Mouse (Mus musculus) cerebellum, adult 11 months (tissue): ENCODE measurements around the gene Car8.

Source experiments
- DNase-seq: peaks from one replicate; pipeline ENCODE4 v3.0.0; 2022

The Car8 gene

DNA sequence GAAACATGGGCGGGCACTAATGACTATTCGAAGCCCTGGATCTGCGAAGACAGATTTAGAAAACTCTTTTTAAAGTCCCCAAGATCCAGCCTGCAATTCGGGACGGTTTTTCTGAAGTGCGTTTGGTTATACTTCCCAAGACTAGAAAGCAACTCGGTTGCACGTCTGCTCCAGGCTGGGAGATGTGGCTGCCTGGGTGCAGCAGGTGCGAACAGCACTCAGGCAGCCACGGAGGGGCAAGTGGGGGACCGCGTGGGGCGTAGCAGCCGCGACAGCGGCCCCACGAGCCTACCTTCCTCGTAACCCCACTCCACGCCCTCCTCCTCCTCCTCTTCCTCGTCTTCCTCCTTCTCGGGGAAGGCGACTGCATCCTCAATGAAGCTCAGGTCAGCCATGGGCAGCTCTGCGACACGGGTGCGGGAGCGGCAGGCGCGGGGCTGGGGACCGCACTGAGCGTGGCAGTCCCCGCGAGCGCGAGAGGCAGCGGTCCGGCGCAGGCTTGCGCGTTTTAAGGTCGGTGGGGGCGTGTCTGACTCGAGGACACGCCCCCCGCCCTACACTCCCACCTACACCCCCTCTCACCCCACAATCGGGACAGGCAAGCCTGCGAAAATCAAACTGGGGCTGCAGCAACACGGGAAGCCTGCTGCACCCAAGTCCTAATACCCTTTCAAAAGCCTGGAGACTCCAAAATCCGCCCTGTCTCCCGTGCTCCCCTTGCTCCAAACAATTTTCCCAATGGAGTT, at the start of gene Car8:
Car8 (minus strand) TSS at position 482 of the 746 bp plus-strand sequence.
- DNase-seq: no peak

DNA sequence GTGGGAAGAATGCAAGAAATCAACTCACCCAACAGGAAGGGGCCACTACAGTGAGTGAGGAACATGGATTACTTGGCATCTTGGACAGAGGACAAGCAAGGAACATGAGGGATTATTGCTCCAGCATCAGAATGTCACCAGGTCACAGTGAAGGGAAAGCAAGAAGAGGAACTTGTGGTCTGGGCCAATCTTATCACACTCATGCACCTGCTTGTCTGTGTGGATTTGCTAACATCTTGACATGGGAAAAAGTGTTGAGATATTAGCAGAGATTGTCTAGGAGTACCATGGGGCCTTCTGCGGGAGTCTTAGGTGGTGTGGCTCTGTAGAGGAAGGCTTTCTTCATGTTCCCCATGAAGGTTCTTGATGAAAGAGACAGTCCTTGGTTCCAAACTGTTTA, 46.1 kb upstream of the Car8 start:
- DNase-seq: no peak

DNA sequence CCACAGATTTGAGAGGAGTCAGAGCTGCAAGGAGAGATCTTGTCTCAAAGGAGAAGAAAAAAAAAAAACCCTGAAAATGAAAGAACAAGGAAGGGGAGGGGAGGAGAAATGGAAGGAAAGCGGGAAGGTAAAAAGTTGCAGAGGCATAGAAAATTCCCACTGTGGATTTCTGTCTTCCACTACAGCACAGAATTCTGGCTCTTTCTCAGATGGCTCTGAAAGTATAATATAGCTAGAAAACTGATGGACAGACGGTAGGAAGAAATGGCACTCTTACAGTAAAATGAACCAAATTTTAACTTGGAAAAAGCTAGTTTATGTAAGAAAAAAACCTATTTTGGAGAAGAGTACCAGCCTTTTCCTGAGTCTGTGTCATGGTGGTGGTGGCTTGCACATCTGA, 39.3 kb upstream of the Car8 start:
- DNase-seq: no peak

DNA sequence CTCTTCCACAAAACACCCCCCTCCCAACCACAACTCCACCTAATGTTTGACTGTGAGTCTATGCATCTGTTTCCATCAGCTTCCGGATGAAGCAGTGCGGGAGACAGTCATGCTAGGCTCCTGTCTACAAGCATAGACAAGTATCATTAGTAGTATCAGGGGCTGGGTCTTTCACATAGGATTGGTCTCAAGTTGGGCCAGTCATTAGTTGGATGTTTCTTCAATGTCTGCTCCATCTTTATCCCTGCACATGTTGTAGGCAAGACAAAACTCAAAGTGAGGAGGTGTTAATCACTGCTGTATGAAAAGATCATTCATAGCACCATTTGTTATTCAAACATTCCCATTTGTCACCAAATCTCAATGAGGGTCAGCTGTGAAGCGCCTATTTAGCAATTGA, 11.0 kb upstream of the Car8 start:
- no peak for DNase-seq

DNA sequence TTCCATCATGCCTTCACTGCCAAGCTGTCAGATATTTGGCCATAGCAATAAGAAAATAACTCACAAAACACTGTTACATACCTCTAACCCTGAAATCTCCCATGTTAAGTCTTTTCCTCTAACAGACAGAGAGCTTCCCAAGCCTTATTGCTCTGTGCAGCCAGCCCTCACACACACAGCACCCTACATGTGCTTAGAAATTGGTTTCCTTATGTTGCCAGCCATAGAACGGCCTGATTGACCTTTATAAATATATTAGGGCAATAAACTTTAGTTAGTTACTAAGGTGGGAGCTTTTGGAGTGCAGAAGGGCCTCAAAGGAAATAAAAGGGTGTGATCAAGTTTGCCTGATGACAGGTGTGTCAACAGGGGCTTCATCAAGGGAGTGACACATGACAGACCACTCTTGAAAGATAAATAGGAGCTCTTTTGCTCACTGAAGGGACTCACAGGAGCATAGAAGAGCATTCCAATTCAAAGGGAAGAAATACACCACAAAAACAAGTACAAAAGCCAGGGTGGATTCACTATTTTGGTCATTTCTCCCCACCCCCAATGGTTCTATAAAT, 6.7 kb upstream of the Car8 start:
- DNase-seq: no peak

DNA sequence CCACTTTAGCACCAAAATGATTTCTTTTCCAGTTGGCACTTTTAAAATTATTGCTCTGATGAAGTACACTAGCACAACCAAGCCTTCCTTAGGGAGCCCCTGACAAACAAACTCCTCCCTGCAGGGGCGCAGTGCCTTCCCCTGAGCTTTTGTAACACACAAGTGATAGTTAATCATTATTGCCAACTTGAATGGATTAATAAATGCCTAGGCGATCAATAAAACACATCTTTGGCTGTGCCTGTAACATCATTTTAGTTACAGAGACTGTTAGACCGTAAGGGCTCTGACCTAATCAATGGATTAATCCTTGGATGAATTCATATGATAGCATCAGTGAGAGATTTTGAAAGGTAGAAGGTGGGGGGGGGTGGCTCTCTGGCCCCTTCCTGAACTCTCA, 6.2 kb upstream of the Car8 start:
- DNase-seq: no peak

DNA sequence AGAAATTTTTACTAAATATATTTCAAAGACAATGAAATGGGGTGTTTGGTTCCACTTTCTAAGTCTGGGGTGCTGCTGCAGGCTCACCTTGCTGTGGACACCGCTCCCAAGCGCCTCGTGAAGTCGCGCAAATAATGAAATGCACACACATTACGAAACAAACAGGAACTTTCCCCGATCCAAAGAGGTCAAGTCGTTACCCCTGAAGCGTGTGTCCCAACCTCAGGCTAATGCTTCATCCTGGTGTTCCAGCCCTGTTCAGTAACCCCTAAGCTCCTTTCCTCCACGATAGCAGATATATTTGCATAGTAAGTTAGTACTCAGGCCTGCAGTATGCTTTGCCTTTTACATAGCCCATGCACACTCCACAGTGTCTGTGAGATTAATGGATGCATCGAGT, 858 bp upstream of the Car8 start:
- DNase-seq: no peak

DNA sequence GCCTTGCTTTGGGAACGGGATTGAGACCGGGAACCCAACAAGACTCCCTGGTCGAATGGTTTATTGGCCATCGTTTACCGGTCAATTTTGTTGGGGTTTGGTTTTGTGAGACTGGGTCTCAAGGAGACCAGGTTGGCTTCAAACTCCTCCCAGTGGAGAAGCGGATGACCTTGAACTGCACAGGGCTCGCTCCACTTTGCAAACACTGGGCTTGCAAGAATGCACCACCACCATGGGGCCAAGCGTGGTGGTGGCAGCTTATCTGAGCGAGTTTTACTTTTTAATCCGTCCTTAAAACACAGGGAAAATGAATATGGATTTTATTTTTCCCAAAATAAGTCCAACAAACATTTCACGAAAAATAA, 447 bp upstream of the Car8 start:
- no peak for DNase-seq

DNA sequence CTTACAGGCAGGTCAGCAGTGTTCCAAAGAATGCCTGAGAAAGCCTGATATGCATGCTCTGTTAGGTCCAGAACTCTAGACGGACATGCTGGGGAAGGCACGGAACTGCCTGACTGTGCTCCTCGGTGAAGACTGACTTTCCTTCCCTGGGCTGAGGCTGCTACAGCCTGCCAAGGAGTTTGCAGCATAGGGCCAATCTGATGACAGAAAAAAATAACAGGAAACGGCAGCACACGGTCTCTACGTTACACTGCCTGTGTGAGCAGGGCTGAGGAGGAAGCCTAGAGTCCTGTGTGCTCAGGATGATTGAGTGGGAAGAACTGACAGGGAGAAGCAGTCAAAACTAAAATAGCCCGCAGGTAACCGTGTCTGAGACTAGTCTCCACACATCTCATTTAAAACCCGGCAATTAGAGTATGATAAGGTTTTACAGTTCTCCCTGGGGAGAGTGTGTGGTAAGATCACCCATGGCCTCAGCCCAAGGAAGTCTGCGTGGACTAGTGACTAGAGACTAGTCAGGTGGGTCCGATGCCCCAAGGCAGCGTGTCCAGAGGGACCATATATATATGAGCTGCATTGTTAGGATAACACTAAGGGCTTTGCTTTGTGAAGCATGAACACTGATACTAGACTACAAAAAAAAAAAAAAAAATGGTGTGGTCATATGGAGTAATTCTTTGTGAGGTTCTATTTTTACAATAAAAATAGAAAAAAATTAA, 6.3 kb downstream of the Car8 start:
- DNase-seq: no peak

DNA sequence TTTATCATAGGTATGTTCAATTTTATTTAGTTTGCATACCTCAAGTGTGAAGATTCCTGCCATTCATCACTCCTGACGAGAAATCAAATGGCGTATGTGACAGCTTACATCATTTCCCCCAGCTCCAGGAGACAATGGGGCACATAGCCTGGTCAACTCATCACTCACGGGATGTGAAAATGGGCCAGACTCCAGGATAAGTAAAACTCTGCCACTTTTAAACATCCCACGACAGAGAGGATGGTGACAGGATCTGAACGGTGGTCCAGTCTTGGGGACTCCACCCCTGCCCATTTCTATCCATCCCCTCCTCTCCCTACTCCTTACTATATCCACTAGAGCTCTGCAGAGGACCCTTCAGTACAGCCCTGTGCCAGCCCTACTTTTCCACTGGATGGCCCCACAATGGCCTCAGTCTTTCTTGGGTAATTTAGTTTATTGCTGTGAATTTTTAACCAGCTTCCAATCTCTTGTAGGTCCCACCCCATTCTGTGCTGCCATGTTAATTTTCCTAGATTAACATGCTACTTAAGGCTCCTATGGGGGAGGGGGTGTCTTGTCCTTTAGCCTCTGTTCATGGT, 7.5 kb downstream of the Car8 start:
- DNase-seq: no peak

DNA sequence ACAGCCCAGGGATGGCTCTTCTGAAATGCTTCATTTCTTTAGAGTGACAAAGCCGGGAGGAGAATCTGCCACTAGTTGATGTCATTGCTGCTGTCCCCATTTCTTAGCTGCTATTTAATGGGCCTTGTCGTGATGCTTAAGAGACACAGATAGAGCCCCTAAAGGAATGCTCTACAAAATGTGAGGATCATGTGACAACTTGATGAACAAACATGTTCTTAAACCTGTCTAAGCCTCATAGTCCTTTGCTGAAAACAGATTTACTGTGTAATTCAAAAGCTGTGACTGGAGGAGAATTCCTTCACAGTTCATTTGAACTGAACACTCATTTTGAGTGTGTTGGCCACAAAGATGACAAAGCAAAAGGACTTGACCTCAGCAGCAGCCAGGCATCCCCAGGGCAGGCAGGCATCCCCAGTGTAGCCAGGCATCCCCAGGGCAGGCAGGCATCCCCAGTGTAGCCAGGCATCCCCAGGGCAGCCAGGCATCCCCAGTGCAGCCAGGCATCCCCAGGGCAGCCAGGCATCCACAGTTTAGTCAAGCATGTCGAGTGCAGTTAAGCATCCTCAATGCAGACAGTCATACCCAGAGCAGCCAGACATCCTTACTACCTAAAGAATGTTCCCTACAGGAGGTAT, 9.1 kb downstream of the Car8 start:
- no peak for DNase-seq

DNA sequence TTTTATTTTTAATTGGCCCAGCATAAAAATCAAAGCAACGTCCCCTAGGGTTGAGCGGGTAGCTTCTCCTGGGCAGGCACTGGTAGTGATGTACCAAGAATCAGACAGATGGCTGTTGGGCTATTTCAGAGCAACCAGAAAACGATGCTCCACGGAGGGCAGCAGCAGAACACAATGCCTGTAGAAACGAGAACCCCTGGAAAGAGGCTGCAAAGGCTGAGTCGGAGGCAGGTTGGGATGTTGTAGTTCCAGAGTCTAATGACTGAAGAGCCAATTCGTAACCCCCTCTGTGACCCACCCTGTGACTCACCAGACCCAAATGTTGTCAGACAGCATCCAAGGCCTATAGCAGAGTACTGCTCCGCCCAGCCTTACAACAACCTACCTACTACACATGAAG, 19.9 kb downstream of the Car8 start:
- no peak for DNase-seq

DNA sequence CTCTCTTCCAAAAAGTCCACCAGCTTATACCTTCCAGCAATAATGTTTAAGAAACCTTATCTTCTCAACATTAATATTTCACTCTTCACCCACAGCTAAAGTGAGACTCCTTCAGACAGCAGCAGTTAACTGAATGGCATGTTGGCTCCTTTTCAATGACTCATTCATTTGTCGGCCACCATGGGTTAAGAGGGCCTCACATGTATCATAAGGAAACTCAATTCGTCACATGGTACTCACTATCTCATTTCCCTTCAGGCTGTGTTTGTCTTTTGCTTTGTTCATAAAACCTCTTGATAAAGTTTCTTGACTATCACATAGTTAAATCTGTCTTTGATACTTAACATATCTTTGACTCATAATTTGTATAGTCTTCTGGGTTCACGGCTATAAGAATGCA, 20.8 kb downstream of the Car8 start:
- DNase-seq: no peak

DNA sequence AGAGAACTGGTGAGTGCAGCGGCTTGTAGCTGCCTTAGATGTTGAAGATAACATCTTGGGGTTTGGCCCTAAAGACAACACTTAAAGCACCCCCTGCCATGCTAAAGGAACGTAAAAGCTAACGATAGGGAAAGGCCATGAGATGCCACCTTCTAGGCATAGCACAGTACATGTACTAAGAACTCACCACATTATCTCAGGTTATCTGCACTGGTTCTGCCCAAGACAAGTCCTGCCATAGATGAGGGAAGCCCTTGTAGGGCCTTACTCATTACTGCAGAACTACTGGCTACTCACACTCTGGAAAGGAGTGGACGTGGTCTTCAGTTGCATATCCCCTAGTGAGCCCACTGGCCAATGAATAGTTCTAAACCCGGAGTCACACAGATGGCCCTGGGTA, 21.6 kb downstream of the Car8 start:
- DNase-seq: no peak

DNA sequence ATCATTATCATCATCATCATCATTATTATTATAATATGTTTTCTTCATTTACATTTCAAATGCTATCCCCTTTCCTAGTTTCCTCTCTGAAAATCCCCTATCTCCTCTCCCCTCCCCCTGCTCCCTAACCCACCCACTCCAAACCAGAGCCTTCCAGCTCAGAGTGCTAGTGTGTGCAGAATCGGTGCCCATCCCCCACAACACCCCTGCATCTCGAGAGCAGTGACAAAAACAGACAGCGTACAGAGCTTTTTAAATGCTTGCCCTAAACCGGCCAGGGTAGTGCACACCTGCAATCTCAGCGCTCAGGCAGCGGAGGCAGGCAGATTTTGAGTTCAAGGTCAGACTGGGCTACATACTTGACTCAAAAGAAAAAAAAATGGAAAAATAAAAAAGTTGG, 22.3 kb downstream of the Car8 start:
- no peak for DNase-seq

DNA sequence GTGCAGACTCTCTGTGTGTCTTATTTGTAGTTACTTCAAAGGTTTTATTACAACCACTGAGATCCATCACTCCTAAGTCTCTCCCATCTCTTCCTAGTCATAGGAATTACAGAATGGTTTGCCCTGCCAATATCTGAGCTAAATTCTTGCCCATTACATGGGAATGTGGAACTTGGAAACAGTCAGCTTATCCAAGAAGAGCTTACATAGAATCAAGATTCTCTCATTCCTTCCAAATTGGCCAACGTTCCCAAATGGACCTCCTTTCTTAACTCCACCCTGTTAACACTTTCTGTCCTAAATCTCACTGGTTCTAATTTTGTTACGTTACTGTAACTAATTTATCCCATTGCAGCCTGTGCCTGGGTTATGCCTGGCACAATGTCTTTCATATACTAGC, 25.2 kb downstream of the Car8 start:
- no peak for DNase-seq

DNA sequence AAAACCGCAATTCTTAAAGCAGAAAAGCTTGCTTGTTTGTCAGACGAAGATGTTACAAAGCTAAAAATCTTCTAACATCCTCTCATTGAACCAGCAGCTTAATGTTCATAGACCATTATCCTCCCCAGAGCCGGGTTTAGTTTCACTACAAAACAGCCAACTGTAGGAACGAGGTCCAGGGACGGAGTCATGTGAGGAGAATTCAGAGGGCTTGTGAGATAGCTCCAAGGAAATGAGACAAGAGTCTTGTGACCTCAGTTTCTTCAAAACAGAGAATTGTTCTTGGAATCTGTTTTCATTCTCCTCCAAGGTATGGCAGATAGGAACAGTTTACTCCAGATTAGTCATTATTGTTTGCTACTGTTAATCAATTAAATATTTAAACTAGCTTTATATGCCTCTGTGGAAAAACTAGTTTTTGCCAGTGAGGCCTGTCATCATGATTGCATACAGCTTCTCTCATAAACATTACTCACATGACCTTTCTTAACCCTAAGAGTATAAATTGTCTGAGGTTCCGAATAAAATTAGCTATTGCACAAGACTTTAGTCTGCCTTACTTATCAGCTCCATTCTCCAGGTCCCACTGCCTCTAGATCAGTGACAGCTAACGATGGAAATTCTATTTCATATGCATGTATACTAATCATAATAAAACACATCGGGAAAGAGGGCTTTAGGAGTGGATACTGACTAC, 25.8 kb downstream of the Car8 start:
- no peak for DNase-seq

DNA sequence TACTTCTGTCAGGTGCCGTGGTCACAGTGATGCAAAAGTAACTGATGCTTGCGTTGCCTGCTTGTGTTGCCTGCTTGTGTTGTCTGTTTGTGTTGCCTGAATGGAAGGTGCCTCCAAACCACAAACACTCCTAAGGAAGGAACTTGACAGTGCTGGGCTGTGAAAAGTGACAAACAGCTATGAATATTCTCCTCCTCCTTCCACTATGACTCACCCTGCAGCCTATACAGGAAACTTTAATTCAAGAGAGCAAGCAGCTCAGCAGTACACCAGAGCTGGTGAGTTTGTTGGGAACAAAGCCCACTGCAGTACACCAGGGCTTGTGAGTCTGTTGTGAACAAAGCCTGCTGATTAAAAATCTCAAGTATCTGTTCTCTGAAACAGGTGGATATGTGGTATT, 28.4 kb downstream of the Car8 start:
- DNase-seq: no peak

DNA sequence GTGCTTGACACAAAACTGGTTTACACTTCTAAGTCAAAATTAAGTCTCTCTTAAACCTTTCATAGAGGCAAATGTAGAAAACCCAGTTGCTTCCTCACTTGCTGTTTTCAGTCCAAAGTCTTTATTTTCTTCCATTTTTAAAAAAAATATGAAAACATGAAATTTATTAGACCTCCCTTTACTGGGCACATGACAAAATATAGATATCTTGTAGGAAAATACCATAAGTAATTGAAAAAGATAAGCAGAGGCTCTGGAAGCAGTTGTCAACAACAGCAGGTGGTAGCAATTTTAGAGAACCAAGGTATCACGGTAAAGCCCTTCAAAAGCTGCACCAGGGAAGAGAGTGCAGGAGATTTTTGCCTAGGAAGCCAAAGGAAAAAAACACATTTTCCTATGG, 30.9 kb downstream of the Car8 start:
- DNase-seq: no peak

DNA sequence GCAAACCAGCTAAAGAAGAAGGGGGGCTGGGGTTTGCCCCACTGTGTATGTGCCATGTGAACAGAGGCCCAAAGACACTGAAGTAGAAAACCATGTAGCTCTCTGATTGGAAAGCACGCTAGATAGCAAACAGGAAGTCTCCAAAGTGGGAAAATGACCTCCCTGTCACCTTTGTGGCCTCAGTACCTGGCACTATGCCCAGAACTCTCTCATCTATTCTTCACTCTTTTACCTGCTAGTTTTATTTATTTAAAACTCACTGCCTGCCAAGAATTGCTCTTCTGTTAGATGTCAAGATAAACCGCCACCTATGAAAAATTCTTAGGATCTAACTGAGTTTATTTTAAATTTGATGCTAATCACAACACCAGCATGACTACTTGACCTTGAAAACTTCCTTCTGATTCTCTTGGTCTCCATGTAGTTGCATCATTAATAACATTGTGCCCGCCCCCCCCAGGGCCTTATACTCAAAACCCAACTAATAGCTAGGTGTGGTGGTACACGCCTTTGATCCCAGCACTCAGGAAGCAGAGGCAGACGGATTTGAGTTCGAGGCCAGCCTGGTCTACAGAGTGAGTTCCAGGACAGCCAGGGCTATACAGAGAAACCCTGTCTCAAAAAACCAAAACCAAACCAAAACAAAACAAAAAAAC, 31.8 kb downstream of the Car8 start:
- DNase-seq: no peak

DNA sequence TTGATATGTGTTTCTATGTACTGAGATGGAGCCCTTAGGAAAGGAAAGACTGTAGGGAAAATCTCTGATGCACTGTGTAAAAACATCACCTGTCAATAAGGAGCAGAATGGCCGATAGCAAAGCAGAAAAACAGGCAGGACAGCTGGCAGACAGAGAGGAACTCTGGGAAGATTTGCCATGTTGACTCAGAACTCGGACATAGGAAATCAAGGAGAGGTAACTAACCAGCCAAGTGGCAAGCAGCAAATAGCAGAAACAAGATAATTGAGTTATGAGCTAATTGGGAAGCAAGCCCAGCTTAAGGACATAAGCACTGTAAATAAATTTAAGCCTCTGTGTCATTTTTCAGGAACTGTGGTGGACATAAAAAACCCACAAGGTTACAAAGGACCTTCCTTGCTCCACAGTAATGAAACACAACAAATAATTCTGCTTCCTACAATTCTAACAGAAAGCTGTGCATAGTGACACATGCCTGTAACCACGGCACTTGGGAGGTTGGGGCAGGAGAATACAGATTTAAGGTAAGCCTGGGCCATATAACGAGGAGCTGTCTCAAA, 33.7 kb downstream of the Car8 start:
- DNase-seq: no peak

DNA sequence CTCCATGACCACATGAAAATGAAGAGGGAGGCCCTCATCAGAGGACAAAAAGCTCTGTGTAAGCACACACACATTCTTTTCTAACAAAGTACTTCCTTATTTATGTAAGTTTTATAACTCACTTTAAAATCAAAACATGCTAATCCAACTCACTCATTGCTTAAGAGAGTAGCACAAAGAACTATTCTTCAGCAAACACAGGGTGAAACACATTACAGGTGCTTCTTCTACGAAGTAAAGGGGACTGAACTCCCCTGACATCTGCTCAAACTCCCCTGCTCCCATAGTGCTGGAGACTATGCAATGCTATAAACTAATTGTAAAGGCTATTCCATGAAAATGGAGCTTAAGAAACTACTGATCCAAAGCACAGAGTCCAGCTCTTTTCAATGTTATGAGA, 35.5 kb downstream of the Car8 start:
- no peak for DNase-seq
